Mouse (Mus musculus): ENCODE measurements around the gene Akap7.

Akap7 gene

GRCm38 (mm10) chr10:25307770-25308169 lies at the start of gene Akap7:
TSS of gene Akap7 (minus strand) at chr10:25307870.
- DNase-seq (ENCODE audit: low spot score), result no peak

- no peak for DNase-seq (ENCODE audit: low spot score)
Observed at GRCm38 (mm10) chr10:25354390-25354789, 46.7 kb upstream of the Akap7 start.

GRCm38 (mm10) chr10:25353941-25354340 lies 46.3 kb upstream of the Akap7 start:
- no peak for DNase-seq (ENCODE audit: low spot score)

GRCm38 (mm10) chr10:25342801-25343200 lies 35.1 kb upstream of the Akap7 start:
- DNase-seq (ENCODE audit: low spot score), result no peak

GRCm38 (mm10) chr10:25340675-25341074 lies 33.0 kb upstream of the Akap7 start:
- no peak for DNase-seq (ENCODE audit: low spot score)

- no peak for DNase-seq (ENCODE audit: low spot score)
Observed at GRCm38 (mm10) chr10:25333390-25334079, 25.9 kb upstream of the Akap7 start.

- DNase-seq (ENCODE audit: low spot score), result no peak
Observed at GRCm38 (mm10) chr10:25331321-25332049, 23.8 kb upstream of the Akap7 start.

GRCm38 (mm10) chr10:25330094-25330493 lies 22.4 kb upstream of the Akap7 start:
- DNase-seq (ENCODE audit: low spot score), result no peak

- DNase-seq (ENCODE audit: low spot score), result no peak
Observed at GRCm38 (mm10) chr10:25327511-25327910, 19.8 kb upstream of the Akap7 start.

- no peak for DNase-seq (ENCODE audit: low spot score)
Observed at GRCm38 (mm10) chr10:25325690-25326089, 18.0 kb upstream of the Akap7 start.

- DNase-seq (ENCODE audit: low spot score), result no peak
Observed at GRCm38 (mm10) chr10:25321198-25321597, 13.5 kb upstream of the Akap7 start.

GRCm38 (mm10) chr10:25319531-25319930 lies 11.9 kb upstream of the Akap7 start:
- DNase-seq (ENCODE audit: low spot score), result no peak

- DNase-seq (ENCODE audit: low spot score), result no peak
Observed at GRCm38 (mm10) chr10:25318405-25318804, 10.7 kb upstream of the Akap7 start.

- DNase-seq (ENCODE audit: low spot score), result no peak
Observed at GRCm38 (mm10) chr10:25317665-25318064, 10.0 kb upstream of the Akap7 start.

- peak; percentile 54 for DNase-seq (ENCODE audit: low spot score)
Observed at GRCm38 (mm10) chr10:25313856-25314584, 6.3 kb upstream of the Akap7 start.

GRCm38 (mm10) chr10:25311554-25312212 lies 4.0 kb upstream of the Akap7 start:
- DNase-seq (ENCODE audit: low spot score), result no peak

- no peak for DNase-seq (ENCODE audit: low spot score)
Observed at GRCm38 (mm10) chr10:25310736-25311135, 3.1 kb upstream of the Akap7 start.

GRCm38 (mm10) chr10:25309996-25310395 lies 2.3 kb upstream of the Akap7 start:
- no peak for DNase-seq (ENCODE audit: low spot score)

- DNase-seq (ENCODE audit: low spot score), result no peak
Observed at GRCm38 (mm10) chr10:25305146-25305545, 2.5 kb downstream of the Akap7 start.

- no peak for DNase-seq (ENCODE audit: low spot score)
Observed at GRCm38 (mm10) chr10:25304608-25305007, 3.1 kb downstream of the Akap7 start.

GRCm38 (mm10) chr10:25299031-25299529 lies 8.6 kb downstream of the Akap7 start:
- DNase-seq (ENCODE audit: low spot score), result no peak

- no peak for DNase-seq (ENCODE audit: low spot score)
Observed at GRCm38 (mm10) chr10:25298264-25298671, 9.4 kb downstream of the Akap7 start.
